Mouse (Mus musculus): ENCODE results near the gene Trim61. TPM values are rescaled to one million over a fixed set of nuclear protein-coding genes. Genes with fewer than 3 reads are reported as not detected.

Trim61 gene
- not detected in 2 replicates for polyA plus RNA-seq (2021; fragmentation: Nextera tagmentation)
- long read RNA-seq, experiment 1, result 0 reads
- long read RNA-seq, experiment 2, result 0 reads

DNA sequence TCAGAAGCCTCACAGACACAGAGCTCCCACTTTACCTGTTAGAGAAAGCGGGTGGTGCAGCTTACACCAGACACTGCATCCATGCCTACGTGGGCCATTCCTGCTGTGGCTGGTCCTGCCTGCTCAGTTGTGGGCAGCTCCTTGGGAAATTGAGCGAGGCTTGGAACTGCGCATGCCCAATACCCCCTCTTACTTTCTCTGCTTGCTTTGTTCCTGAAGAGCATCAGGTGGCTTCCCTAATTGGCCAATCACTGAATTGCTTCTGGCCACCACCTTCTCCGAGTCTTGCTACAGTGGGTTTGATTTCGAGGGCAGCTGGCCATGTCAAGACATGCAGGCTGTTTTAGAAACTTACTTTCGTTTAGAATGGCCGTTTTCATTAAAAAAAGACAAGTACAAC lies at the start of gene Trim61, which contains the start of gene Trim60:
Gene Trim61, minus strand, starts transcription at position 101 of the 400 bp plus-strand sequence.
Gene Trim60, minus strand, starts transcription at position 162 of the 400 bp plus-strand sequence.

DNA sequence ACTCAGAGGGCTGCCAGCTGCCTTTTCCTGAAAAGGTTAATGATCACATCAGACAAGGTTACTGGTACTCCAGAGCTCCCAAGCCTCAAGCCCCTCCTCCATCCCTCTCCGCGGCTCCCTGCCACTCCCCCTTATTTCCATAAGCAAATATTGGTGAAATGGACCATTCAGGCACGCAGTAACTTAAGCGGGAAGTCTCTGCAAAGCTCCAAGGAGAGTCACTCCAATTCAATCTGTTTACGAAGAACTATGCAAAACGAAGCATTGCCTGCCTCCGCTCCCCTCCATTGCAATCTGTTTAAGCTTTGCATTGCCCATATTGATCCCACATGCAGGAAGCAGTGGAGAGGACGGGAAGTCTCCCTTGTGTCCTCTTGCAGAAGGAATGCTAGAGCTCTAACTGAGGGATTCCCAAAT lies 18.8 kb upstream of the Trim61 start, which contains the start of gene Apela:
Gene Apela, minus strand, starts transcription at position 220 of the 417 bp plus-strand sequence.

DNA sequence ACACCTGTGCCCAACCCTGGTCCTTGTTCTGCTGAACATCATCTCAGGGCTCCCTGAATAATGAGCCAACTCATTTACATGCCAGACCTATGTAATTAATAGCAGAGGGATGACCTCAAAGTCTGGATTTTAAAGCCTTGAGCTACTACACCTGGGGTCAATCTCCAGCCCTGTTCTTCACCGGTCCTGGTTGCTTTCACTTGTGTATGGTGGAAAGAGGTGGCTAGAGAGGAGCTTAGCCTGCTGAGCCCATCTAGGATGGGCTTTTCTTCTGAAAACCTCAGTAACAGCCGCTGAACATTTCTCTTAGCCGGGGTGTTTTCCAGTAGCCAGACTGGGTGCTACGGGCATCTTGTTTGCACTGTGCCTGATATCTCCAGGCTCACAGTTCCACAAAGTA lies 30.6 kb downstream of the Trim61 start, which contains the start of gene Trim75:
Gene Trim75, minus strand, starts transcription at position 101 of the 400 bp plus-strand sequence.

Other genes with a start within 250 kb of the Trim61 start
- 28.9 and 34.9 TPM in 2 replicates for gene Klhl2, start 168.5 kb downstream of the Trim61 start, polyA plus RNA-seq (2021; fragmentation: Nextera tagmentation)
- 56.8 and 57.7 TPM in 2 replicates for gene Tmem192, start 71.3 kb downstream of the Trim61 start, polyA plus RNA-seq (2021; fragmentation: Nextera tagmentation)
- 0.09 and 0.33 TPM in 2 replicates for gene Trim75, start 30.7 kb downstream of the Trim61 start, polyA plus RNA-seq (2021; fragmentation: Nextera tagmentation)
- gene Trim60, start 61 bp upstream of the Trim61 start, polyA plus RNA-seq (2021; fragmentation: Nextera tagmentation), result not detected in 2 replicates
- not detected in 2 replicates for gene Apela, start 18.8 kb upstream of the Trim61 start, polyA plus RNA-seq (2021; fragmentation: Nextera tagmentation)
- gene Gm10663, start 56.5 kb upstream of the Trim61 start, polyA plus RNA-seq (2021; fragmentation: Nextera tagmentation), result not detected in 2 replicates
- not detected in 2 replicates for gene BC030870, start 111.0 kb upstream of the Trim61 start, polyA plus RNA-seq (2021; fragmentation: Nextera tagmentation)